Mouse (Mus musculus) limb, embryonic 11.5 days (tissue): ENCODE results near the gene Rab36. TPM values are rescaled to one million over a fixed set of nuclear protein-coding genes. Genes with fewer than 3 reads are reported as not detected.
"Not testable (repeated sequence)": the region's sequence is repeated elsewhere in the genome, so short reads cannot be mapped to it uniquely, and the experiment has no call there.

Source experiments
- ATAC-seq: fragments of 200-750 bp; cut with Nextera tagmentation; 2 replicates; pipeline ENCODE4 v1.8.0; 2017; ENCODE audit warnings: low read depth; ENCODE audit not compliant: insufficient number of reproducible peaks, low FRiP score, low TSS enrichment
- DNase-seq: peaks from one replicate; pipeline ENCODE4 v3.0.0-alpha.2; 2015; ENCODE audit warnings: low spot score
- H3K27ac ChIP-seq: fragments of 300-500 bp; sonication (generic); replicated peaks from 2 replicates; pipeline ENCODE4 v1.5.1; 2014; ENCODE audit warnings: low read depth, mild to moderate bottlenecking, low read length
- H3K27me3 ChIP-seq: fragments of 300-500 bp; sonication (generic); 2 replicates; pipeline ENCODE4 v1.6.1; 2014; ENCODE audit warnings: mild to moderate bottlenecking, low read length, mixed read lengths; ENCODE audit not compliant: control insufficient read depth, insufficient read depth
- H3K36me3 ChIP-seq: fragments of 300-500 bp; sonication (generic); 2 replicates; pipeline ENCODE4 v1.6.1; 2014; ENCODE audit warnings: mild to moderate bottlenecking, low read length, moderate library complexity, mixed read lengths; ENCODE audit not compliant: control insufficient read depth, insufficient read depth
- H3K4me1 ChIP-seq: fragments of 300-500 bp; sonication (generic); 2 replicates; pipeline ENCODE4 v1.6.1; 2014; ENCODE audit warnings: low read length, mixed read lengths; ENCODE audit not compliant: control insufficient read depth, insufficient read depth
- H3K4me2 ChIP-seq: fragments of 300-500 bp; sonication (generic); 2 replicates; pipeline ENCODE4 v1.6.1; 2014; ENCODE audit warnings: low read depth, mild to moderate bottlenecking, moderate library complexity; ENCODE audit not compliant: severe bottlenecking
- H3K4me3 ChIP-seq: fragments of 300-500 bp; sonication (generic); 2 replicates; pipeline ENCODE4 v1.5.1; 2014; ENCODE audit warnings: low read depth, low read length
- H3K9ac ChIP-seq: fragments of 300-500 bp; sonication (generic); 2 replicates; pipeline ENCODE4 v1.6.1; 2014; ENCODE audit warnings: mild to moderate bottlenecking, low read length
- H3K9me3 ChIP-seq: fragments of 300-500 bp; sonication (generic); 2 replicates; pipeline ENCODE4 v1.6.1; 2016; ENCODE audit warnings: low read length; ENCODE audit not compliant: control insufficient read depth
- WGBS: fragments of 180-500 bp; shearing (Covaris S2); extraction: QIAGEN DNeasy Blood & Tissue Kit; methylation state at CpG from one replicate; pipeline ENCODE4 v1.1.7; 2014; 5-methylcytosine and 5-hydroxymethylcytosine counted together
- polyA plus RNA-seq: library from polyadenylated mRNA; unstranded; fragments of >200 nt; fragmentation: Nextera tagmentation; extraction: Ambion mirVana; gene quantifications from 2 replicates; pipeline ENCODE4 v1.2.1, GENCODE M21; 2014

Rab36 gene
- polyA plus RNA-seq, 1 experiment from 2014 or later: 12.8 TPM

DNA sequence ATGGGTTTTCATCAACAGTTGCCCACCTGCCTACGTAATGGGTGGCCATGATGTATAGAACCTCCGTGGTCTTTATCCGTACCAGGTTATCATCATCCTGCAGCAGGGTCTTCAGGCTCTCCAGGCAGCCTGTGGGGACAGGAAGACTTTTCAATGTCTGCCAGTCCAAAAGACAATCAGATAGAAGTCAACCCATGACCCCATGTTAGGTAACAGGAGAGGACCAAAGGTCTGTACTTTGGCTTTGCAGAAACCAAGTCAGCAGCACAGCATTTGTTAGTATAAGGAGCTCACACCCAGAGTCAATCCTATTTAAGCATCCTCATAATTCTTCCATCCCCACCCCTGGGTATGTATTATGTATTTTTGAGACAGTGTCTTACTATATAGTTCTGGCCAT lies 7.2 kb upstream of the Rab36 start:
- Histone ChIP-seq H3K4me1 (peaks cover 6% of the 10 kb centered on the region; the same call in 1 of the 2 replicates), H3K36me3 (no peaks in the 10 kb centered on the region), H3K9me3 (no peaks in the 10 kb centered on the region), H3K27me3 (no peaks in the 10 kb centered on the region), H3K4me3 (no peak overlapping the region), H3K4me2 (no peak overlapping the region), H3K9ac (no peak overlapping the region), H3K27ac (no peak overlapping the region)
- ATAC-seq (no peak), DNase-seq (no peak)
- 91% methylated on average over 3 of the region's 3 CpGs for WGBS

DNA sequence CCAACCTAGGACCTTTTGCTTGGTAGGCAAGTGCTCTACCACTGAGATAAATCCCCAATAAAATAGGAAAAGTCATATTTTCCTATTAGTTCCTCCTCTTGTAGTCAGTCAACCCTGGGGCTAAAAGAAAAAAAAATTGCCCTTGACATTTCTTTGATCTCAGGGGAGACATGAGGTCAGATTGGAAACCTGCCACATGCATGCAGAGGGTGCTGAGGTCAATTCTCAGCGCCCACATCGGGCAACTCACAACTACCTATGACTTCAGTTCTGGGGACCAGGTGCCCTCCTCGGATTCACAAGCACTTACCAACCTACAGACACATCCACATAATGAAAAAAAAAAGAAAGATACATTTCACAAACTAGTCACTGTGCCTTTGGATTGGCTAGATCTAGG lies 6.6 kb upstream of the Rab36 start:
- Histone ChIP-seq H3K4me1 (peaks cover 6% of the 10 kb centered on the region; the same call in 1 of the 2 replicates), H3K27me3 (no peaks in the 10 kb centered on the region), H3K9me3 (no peaks in the 10 kb centered on the region), H3K4me2 (no peak overlapping the region), H3K4me3 (no peak overlapping the region), H3K9ac (no peak overlapping the region), H3K36me3 (no peaks in the 10 kb centered on the region), H3K27ac (no peak overlapping the region)
- WGBS: 82% methylated on average over 3 of the region's 3 CpGs
- no peak for DNase-seq
- ATAC-seq: no peak

DNA sequence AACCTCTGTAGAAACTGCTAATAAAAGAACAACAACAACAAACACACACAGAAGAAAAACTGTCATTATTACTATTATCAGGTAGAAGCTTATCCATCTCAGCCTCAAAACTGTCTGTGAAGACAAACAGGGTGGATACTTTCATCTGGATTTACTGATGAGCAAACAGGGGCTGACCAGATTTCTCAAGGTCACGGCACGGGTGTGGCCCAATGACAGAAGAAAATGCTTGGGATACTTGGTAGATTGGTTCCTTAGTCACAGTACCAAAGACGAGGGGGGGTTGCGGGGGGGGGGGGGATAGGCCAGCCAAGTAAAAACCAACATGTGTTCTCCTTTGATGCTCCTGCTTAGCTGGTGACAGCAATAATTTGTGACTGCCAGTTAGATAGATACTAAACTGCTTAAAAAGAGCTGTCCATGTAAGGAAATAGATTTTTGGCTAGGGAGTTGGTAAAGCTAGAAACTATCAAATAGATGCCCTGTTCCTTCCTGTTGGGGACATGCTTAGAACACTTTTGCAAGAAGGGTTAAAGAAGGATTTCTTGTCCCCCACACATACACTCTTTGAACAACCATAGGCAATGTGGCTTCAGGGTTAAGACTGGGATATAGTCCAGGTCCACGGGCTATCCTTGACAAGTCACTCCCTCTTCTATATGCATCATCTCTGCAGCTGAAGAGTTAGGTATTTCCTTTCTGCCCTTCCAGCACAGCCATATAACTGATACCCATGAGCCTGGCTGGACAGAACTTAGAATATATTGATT lies 5.3 kb upstream of the Rab36 start:
- Histone ChIP-seq H3K4me1 (peaks cover 6% of the 10 kb centered on the region), H3K27ac (no peak overlapping the region), H3K4me3 (no peak overlapping the region), H3K4me2 (no peak overlapping the region), H3K9ac (no peak overlapping the region), H3K27me3 (no peaks in the 10 kb centered on the region), H3K9me3 (no peaks in the 10 kb centered on the region), H3K36me3 (no peaks in the 10 kb centered on the region)
- no peak for ATAC-seq
- DNase-seq: no peak
- WGBS: 72% methylated on average over 5 of the region's 5 CpGs

DNA sequence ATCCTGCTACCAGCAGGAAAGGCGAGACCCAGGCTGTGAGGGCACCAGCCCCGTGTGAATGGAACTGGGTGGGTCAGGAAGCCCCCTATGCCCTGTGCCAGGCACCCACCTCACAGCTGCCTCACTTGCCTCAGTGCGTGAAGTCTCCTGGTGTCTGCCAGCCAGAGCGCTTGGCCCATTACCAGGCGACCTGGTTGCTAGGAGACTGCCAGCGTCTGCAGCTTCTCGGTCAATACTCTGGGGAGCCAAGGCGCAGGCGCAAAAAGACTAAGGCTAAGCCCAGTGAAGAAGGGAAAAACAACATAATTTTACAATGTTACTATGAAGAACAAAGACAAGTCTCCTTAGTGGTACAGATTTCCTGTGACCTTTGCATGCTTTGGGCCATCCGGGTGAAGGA lies 4.5 kb upstream of the Rab36 start, which contains the start of gene Rsph14:
Gene Rsph14, minus strand, starts transcription at position 192 of the 400 bp plus-strand sequence.
- ATAC-seq (no peak), DNase-seq (peak; percentile 65)
- H3K4me1 ChIP-seq: peaks cover 6% of the 10 kb centered on the region
- H3K9me3 ChIP-seq: no peaks in the 10 kb centered on the region
- no peaks in the 10 kb centered on the region for H3K27me3 ChIP-seq
- no peak within 1 kb of the TSS for H3K9ac ChIP-seq
- WGBS: 32% methylated on average over 10 of the region's 10 CpGs
- H3K36me3 ChIP-seq: no peaks in the 10 kb centered on the region
- H3K4me3 ChIP-seq: no peak within 1 kb of the TSS
- H3K27ac ChIP-seq: no peak within 1 kb of the TSS
- no peak within 1 kb of the TSS for H3K4me2 ChIP-seq

DNA sequence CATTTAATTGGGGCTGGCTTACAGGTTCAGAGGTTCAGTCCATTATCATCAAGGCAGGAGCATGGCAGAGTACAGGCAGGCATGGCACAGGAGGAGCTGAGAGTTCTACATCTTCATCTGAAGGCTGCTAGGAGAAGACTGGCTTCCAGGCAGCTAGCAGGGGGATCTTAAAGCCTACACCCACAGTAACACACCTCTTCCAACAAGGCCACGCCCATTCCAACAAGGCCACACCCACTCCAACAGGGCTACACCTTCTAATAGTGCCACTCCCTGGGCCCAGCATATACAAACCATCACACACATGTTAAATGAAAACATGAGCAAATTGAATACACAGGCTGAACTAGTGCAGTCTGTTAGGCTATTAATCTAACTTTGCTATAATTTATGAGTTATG lies 5.2 kb downstream of the Rab36 start:
- not testable (repeated sequence) for ATAC-seq, H3K36me3 ChIP-seq, DNase-seq, H3K27me3 ChIP-seq, H3K27ac ChIP-seq, H3K4me3 ChIP-seq, H3K9ac ChIP-seq, H3K4me2 ChIP-seq, H3K4me1 ChIP-seq, H3K9me3 ChIP-seq
- WGBS: 11% methylated on average over 1 of the region's 1 CpGs

DNA sequence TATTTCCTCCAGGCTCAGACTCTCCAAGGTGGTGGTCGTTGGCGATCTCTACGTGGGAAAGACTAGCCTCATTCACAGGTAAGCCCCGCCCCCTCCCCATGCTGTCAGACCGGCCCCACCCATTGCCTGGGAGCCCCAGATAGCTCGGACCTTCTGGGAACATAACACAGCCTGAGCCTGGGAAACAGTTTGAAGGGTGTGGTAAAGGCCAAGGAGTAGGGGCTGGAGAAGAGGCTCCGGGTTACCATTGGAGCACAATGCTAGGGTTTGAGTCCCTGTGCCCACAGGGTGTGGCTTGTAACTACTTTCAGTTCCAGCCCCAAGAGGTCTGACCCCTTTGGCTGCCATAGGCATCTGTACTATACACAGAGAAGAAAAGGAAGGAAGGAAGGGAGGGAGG lies 7.6 kb downstream of the Rab36 start:
- Histone ChIP-seq H3K27ac (no peak overlapping the region), H3K9ac (no peak overlapping the region), H3K4me3 (no peak overlapping the region), H3K36me3 (no peaks in the 10 kb centered on the region), H3K4me1 (no peaks in the 10 kb centered on the region), H3K4me2 (no peak overlapping the region), H3K27me3 (no peaks in the 10 kb centered on the region), H3K9me3 (no peaks in the 10 kb centered on the region)
- ATAC-seq (no peak), DNase-seq (no peak)
- WGBS: 34% methylated on average over 7 of the region's 7 CpGs

DNA sequence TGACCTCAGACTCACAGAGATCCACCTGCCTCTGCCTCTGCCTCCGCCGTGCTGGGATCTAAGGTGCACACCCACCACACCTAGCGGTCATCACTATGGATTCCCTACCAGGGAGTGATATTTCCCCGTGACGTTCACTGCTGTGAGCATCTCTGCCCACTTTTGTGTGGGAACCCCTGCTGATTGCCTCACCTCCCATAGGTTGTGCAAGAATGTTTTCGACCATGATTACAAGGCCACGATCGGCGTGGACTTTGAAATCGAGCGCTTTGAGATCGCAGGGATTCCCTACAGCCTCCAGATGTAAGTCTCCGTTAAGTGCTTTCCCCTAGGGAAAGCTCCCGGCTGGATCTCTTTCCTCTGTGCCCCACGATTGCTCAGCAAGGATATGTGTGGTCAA lies 9.0 kb downstream of the Rab36 start:
- H3K9ac ChIP-seq: no peak overlapping the region
- no peaks in the 10 kb centered on the region for H3K9me3 ChIP-seq
- DNase-seq: no peak
- WGBS: 93% methylated on average over 15 of the region's 15 CpGs
- H3K4me2 ChIP-seq: no peak overlapping the region
- H3K36me3 ChIP-seq: no peaks in the 10 kb centered on the region
- H3K4me3 ChIP-seq: no peak overlapping the region
- no peak for ATAC-seq
- no peaks in the 10 kb centered on the region for H3K27me3 ChIP-seq
- H3K4me1 ChIP-seq: no peaks in the 10 kb centered on the region
- no peak overlapping the region for H3K27ac ChIP-seq

DNA sequence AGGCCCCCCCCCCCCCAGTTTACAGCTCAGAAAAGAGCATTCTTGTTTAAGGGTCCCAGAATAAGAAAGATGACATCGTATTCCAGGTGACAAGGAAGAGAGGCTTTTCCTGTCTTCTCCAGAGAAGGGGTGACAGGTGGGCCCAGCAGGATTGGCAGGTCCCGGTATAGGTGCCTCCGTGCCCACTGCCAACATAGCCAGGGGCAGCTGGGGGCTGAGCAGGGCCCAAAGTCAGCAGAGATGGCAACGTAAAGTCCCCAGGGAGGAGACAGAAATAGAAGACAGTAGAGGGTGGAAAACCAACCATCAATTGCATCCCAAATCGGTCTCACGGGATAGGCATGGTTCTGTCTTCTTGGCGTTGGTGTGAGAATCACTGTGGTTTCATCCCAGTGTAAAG lies 11.9 kb downstream of the Rab36 start:
- Histone ChIP-seq H3K4me2 (no peak overlapping the region), H3K27ac (no peak overlapping the region), H3K9ac (no peak overlapping the region), H3K9me3 (no peaks in the 10 kb centered on the region), H3K4me3 (no peak overlapping the region), H3K27me3 (no peaks in the 10 kb centered on the region), H3K36me3 (no peaks in the 10 kb centered on the region), H3K4me1 (no peaks in the 10 kb centered on the region)
- DNase-seq (no peak), ATAC-seq (no peak)
- WGBS: 90% methylated on average over 7 of the region's 7 CpGs
